Mouse (Mus musculus): ENCODE data around the gene Htr1f.

The Htr1f gene

DNA sequence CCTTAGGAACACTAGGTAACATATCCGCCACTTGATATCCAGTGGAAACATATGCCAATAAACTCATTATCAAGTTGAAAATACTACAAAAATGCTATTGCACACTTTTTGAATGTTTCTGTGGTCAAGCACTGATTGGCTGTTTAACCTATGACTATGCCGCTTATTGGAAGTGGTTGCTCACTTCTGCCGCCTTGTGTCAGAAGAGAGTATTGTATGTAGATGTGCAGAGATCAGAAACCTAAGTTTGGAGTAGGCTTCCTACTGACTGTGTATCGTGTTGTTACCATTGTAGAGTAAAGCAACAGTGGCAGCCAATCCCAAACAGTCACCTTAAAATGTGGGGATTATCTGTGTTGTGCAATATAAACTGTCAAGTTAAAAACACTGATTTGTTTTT is 144.0 kb downstream of the Htr1f start:
- in situ Hi-C loops (cut with MboI) = no loop called here

DNA sequence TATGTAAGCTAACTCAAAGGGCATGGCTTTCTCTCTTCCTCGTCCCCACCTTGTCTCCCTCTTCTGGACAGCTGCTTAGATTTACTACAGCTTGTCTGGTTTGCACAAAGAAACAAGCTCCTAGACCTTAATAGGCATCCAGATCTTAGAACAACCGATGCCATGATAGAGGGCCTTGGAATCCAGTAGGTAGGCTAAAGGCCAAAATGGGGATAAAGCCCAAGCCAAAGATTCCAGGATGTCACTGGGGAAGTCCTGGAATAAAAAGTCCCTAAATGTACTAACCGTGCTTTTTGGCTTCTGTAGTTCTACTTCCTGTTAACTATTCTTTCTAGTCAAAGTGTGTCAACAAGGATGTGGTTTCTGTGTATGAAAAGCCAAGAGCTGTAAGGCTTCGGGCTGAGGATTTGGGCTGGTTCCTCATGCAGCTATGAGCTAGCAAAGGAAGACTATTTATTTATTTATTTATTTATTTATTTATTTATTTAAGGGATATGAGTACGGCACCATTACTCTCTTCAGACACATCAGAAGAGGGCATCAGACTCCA is 163.9 kb downstream of the Htr1f start:
- in situ Hi-C loops (cut with MboI) = no loop called here

DNA sequence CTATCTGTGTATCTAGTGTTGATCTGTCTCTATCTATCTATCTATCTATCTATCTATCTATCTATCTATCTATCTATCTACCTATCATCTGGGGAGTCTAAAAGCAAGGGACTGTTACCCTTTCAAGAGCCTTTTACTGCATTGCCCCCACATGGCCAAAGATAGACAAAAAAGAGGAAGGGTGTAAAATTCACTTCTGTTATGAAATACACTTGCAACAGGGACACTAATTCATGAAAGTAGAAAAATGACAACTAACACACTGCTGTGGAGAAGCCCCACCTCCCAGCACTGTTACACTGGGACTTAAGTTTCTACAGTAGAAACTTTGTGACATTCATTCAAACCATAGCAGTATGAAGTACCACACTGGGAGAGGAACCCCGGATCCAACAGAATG is 170.9 kb downstream of the Htr1f start:
- in situ Hi-C loops (cut with MboI) = no loop called here

DNA sequence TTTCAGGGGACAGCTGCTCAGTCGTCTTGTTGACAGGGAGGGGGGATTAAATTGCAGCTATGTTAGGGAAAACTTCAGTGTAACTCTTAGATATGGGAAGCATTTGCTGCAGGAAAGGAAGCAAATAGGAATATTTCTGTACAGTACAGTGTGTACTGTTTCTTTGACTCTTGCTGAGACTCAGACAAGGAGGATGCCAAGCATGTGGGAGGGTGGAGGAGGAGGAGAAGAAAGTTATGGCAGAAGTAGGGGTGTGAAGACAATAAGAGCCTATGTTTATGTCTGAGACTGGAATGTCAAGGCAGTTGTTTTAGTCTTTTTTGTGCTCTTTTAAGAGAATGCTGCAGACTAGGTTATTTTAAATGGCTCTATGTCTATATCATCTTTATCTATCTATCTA is 171.6 kb downstream of the Htr1f start:
- in situ Hi-C loops (cut with MboI) = no loop called here

DNA sequence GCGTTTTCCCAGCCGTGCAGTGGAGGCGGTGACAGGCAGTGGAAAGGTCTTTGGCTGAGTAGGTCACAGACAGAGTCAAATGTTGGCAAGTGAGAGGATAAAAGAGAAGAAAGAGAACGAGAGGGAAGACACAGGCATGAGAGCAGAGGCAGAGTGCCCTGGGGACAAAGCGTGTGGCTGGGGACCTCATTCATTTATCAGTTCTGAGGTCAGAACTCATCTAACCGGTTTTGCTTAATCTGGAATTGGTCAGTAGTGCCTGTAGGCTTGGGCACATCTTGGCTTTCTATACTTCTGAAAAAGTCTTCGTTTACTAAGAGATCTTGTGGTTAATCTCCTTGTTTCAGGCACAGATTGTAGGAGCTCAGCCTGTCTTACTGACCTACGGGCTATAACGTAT is 182.2 kb downstream of the Htr1f start:
- in situ Hi-C loops (cut with MboI) = loop anchor here (25.0 kb wide), 1 partner anchor 564 kb away; no protein-coding TSS in a partner anchor

DNA sequence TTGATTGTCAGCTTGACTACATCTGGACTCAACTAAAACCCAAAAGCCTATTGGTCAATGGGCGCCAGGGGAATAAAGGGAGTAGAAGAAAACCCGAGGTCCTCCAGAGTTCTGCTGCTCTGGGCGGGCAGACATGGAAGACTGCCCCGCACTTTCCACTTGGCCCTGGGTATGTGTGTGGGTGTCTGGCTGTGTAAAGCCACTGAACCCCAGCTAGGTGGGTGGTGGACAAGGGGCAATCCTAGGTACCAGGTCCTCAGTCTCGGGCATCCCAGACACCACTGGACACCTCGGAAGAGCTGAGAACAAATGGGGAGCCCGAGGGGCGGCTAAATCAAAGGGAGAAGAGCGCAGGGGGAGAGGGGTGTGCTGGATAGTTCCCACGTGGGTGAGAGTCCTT is 196.9 kb downstream of the Htr1f start:
- in situ Hi-C loops (cut with MboI) = loop anchor here (25.0 kb wide), 1 partner anchor 579 kb away; no protein-coding TSS in a partner anchor

DNA sequence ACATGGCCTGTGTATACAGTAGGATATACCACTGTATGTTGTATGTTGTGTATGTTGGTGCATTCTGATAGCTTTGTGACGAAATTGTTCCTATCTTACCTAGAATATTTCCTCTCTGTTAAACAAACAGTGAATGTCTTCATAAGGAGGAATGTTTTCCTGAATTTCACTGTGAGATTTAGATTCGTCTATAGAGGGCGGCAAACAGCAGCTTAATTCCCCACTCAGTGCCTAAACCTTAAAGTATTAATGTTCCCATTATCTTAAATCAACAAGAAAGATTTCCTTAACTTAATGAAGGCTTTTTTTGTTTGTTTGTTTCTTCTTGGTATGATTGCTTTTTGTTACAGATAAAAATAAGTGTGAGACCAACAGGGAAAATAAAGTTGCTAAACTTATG is 198.5 kb downstream of the Htr1f start:
- in situ Hi-C loops (cut with MboI) = loop anchor here (25.0 kb wide), 1 partner anchor 580 kb away; no protein-coding TSS in a partner anchor

DNA sequence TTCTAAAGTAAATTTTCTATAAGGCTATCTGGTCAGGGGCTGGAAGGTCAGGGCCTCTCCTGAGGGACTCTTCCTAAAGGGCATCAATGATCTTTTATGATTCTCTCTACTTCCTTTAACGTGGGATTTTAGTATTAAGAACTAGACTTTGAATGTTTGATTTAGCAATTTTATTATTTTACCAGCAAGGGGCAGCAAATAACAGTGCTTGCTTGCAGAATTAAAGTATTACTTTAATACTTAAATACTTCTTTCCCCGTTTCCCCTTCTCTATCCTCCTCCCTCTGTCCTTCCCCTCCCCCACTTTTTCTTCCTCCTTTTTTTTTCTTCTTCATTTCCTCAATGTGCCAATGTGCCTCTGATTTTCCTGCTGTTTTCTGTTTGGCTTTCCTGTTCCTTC is 202.3 kb downstream of the Htr1f start:
- in situ Hi-C loops (cut with MboI) = loop anchor here (25.0 kb wide), 1 partner anchor 584 kb away; no protein-coding TSS in a partner anchor

DNA sequence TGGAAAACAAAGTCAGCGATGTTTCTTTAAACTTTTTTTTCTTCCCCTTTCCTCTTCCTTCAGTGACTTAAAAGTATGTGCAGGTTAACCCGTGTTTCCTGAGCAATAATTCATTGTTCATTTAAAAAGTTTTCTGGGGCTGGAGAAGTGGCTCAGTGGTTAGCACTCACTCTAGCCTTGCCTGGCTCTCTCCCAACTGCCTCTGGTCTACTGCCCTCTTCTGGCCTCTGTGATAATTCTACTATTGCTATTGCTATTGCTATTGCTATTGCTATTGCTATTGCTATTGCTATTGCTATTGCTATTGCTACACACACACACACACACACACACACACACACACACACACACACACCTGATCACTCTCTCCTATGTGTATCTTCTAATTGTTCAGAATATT is 206.6 kb downstream of the Htr1f start:
- in situ Hi-C loops (cut with MboI) = no loop called here

DNA sequence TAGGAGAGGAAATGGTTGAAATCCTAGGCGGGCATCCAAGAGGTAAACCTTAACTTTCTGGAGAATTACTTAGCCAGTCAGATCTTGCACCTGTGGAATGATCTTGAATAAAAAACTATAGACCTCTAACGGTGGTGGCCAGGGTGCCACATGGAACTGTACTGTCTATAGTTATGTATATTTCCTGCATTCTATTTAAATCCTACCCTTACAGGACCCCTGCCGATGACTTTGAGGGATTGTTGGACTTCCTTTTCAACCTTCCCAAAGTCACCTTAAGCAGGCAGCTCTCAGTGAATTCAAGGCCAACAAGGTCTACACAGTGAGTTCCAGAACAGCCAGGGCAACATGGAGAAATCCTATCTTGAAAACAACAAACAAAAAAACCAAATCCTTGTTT is 216.2 kb downstream of the Htr1f start:
- in situ Hi-C loops (cut with MboI) = no loop called here

DNA sequence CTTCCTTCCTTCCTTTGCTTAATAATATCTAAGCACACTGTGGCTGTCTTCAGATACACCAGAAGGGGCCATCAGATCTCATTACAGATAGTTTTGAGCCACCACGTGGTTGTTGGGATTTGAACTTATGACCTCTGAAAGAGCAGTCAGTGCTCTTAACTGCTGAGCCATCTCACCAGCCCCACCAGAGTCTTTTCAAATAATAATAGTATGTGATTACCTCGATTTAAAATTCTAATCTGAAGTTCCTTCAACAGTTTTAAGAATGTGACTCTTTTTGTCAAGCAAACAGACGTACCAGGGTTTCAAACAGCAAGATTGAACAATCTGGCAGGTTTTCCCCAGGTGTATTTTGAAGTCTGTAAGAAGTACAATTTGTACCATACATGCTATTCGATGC is 220.1 kb downstream of the Htr1f start:
- in situ Hi-C loops (cut with MboI) = no loop called here

DNA sequence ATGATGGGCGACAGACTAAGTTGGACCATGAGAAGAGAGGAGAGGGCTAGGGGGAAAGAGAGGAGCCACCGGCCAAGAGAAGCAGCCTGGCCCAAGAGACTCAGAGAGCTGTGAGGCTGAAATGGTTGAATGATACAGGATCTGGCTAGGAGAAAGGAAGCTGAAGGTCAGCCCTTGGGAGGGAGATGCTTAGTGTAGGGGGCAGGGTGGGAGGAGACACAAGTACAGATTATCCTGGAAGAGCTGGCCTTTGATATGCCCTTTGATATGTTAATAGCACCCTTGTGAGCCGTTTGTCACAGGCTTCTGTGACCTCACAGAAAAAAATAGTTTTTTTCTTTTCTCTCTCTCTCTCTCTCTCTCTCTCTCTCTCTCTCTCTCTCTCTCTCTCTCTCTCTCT is 220.5 kb downstream of the Htr1f start:
- in situ Hi-C loops (cut with MboI) = no loop called here

DNA sequence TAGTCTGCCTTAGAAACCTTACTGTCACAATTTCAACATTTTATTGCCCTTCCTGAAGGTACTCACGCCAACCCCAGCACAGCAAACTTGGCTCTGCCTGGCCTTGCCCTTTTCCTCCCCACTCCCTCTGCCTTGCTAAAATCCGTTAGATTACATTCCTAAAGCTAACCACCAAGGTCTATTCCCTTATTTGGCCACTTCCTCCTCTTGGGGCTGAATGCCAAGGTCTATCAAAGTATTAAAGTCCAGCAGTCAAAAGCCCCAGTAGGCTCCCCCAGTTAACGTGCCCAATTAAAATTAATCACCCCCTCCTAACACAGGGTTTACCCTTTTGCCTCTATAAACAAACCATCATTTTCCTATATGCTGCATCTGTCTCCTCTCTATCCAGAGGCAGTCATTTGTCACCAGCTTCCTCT is 221.2 kb downstream of the Htr1f start:
- in situ Hi-C loops (cut with MboI) = no loop called here

DNA sequence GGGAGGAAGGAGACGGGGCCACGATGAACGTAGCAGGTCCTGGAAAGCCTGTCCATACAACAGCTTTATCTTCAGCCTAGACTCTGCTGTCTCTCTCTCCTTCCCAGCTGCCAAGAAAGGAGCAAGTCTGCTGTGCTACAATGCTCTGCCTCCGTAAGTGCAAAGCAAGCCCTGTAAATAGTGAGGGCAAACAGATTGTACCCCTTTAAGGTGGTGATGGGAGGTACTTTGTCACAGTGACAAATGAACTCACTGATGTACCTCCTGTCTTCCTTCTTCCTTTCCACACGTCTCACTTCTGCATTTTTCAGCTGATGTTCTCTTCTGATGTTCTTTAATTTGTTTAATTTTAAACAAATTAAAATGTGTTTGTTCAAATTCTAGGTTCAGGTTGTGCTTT is 221.8 kb downstream of the Htr1f start:
- in situ Hi-C loops (cut with MboI) = no loop called here

DNA sequence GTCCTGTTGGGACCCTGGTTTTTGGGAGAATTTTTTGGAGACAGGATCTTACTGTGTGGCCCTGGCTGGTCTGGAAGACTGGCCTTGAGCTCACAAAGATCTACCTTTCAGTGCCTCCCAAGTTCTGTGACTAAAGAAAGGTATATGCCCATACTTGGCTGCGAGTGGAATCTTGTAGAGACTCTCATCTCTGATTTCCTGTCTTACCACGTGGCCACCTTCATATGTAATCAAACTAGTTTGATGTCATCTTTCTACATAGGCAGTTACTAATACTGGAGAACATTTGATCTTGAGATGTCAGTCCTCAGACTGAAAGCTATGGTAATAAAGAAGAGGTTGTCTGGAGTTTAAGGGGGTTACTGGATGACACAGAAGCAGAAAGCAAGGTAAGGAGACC is 224.2 kb downstream of the Htr1f start:
- in situ Hi-C loops (cut with MboI) = no loop called here

DNA sequence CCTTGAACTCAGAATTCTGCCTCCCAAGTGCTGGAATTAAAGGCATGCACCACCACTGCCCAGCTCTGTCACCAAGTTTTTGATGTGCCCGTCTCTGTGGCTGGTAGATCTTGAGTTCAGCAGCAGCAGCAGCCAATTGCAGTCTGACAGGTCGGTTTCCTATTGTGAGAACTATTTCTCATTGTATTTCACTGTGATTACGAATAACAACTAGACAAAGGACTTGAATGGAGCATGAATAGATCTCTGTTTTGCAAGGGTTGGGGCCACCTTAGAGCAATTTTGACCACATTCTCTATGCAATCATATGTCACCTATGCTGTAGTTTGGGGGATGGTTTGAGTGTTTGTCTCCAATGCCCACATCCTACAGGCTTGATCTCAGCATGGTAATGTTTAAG is 224.7 kb downstream of the Htr1f start:
- in situ Hi-C loops (cut with MboI) = no loop called here

DNA sequence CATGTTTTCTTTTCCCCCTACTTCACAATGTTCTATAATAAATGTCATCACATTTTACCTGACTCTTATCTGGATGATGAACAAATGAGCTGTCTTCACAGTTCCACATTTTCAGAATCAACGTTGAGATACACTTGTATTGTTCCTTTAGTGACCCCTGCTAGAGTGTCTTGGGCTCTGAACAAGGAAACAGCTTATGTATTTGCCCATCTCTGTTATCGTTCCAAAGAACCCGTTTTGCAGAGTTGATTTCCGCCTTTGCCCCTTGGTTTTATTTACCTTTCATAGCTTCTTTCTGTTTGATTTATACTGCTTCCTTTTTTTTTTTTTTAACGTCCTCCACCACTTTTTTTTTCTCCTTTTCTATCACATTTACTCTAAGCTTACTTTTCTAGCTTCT is 225.9 kb downstream of the Htr1f start:
- in situ Hi-C loops (cut with MboI) = no loop called here

DNA sequence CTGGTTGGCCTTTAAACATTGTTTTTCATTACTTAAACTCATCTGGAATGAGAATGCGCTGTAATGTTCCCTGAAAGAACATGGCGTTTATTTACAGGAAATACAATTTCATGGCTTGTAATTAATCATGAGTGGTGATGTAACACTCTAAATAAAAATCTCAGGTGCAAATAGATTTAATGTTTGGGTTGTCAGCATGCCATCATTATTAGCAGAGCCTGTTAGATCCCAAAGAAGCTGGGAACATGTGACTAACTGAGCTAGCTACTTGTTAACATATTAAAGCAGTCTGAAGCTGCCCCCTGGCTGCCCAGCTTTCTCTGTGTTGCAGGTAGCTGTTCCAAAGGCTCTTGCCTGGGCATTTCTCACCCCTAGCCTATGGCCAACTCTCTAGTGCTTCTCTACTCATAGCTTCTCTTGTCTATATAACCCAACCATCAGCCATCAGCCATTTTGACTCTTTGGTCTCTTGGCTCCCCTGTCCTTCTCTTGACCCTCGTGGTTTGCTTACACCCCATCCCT is 227.0 kb downstream of the Htr1f start:
- in situ Hi-C loops (cut with MboI) = no loop called here

DNA sequence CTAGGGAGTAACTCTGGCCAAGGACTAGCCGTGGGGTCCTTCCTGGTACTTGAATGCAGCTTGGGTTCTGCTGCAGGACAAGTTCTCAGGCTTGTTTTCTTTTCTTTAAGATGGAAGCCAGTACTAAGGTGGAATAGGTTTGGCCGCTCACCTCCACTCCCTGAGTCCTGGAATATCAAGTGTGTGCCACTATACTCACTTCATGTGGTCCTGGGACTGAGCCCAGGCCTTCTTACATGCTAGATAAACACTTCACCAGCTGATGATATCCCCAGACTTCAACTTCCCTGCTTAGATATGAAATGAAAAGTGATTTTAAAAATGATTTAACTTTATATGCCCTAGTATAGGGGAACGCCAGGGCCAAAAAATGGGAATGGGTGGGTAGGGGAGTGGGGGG is 228.3 kb downstream of the Htr1f start:
- in situ Hi-C loops (cut with MboI) = no loop called here

DNA sequence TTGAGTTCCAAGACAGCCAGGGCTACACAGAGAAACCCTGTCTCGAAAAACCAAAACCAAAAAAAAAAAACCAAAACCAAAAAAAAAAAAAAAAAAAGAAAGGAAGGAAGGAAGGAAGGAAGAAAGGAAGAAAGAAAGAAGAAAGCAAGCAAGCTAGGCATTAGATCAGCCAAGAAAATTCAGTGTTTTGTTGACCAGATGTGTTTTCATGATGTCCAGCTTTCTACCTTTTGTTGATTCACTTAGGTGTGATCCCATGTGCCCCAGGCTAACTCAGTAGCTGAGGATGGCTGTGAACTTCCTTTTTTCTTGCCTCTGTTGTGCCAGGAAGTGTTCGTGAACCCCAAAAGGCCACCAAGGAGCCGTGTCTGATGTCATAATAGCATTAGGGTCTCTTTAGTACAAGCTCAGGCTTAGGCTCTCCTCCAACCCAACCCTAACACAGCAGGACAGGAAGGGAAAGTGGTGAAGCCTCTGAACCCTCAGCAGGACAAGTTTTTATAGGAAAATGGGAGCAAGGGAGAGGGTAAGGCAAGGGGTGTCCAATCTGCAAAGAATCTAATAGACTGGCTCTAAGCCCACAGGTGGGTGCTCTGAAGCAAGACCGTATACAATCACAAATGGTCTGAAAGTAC is 228.9 kb downstream of the Htr1f start:
- in situ Hi-C loops (cut with MboI) = no loop called here

DNA sequence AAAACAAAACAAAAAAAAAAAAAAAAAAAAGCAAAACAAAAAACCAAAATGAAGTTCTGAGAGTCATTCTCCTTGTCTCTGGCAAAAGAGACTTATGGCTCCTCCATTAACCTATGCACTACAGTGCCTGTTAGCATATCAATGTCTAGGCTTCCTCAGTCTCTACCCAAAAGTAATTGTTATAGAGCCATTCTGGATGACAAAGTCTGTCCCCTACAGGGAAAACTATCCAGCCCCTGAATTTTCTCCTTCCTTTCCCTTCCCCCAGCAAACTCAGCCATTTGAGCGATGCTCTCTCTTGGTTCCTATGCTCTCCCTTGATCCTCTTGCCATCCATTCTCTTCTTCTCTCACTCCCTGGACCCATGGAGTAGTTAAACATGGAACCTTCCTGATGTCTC is 229.8 kb downstream of the Htr1f start:
- in situ Hi-C loops (cut with MboI) = no loop called here

DNA sequence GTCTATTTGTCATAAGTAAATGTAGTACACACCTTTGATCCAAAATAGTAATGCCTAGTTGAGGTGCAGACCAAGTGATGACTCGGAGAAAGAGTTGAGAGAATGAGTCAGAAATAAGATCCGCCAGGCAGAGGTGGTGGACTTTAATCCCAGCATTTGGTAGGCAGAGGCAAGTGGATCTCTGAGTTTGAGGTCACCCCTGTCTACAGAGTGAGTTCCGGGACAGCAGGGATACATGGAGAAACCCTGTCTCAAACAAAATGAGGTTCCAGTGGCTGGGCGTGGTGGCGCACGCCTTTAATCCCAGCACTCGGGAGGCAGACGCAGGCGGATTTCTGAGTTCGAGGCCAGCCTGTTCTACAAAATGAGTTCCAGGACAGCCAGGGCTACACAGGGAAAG is 230.3 kb downstream of the Htr1f start:
- in situ Hi-C loops (cut with MboI) = no loop called here
